Mouse (Mus musculus): ENCODE results near the gene Dgkq.

GRCm38 (mm10) chr5:108655891-108656650 is 13.4 kb downstream of the Dgkq start:
- TF ChIP-seq GATA1 (IDR thresholded peaks at IDR 0.05; ENCODE audit: low read length) (no peak), TAL1 (IDR thresholded peaks at IDR 0.05; ENCODE audit: low read length) (no peak)
